Mouse (Mus musculus): ENCODE measurements at regions not wholly inside any gene's neighbourhood (a gene's known extent, or its start where the extent isn't known, plus 50 kb on each side); places are given as distances from the start of the nearest gene placed in this dataset.
"Not testable (repeated sequence)": the region's sequence is repeated elsewhere in the genome, so short reads cannot be mapped to it uniquely, and the experiment has no call there.

DNA sequence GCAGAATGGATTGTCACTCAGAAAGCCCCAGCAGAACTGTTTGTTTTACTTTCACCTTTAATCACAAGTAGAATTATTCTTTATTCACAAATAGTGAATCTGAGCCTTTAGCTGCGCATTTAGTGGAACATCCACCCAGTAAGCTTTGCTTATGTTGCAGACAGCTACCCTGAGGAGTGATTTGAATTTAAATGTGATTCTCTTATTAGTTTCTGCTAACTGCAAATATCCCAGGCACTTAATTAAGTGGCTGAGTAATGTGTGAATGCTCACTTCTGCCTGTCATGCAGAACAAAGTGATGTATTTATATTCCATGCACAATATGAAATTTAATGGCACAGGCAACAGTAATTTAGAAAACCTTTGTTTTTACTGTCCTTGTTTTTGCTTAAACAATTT, 344.4 kb upstream of the Nova1 start:
- no peak for DNase-seq (ENCODE audit: low spot score)

DNA sequence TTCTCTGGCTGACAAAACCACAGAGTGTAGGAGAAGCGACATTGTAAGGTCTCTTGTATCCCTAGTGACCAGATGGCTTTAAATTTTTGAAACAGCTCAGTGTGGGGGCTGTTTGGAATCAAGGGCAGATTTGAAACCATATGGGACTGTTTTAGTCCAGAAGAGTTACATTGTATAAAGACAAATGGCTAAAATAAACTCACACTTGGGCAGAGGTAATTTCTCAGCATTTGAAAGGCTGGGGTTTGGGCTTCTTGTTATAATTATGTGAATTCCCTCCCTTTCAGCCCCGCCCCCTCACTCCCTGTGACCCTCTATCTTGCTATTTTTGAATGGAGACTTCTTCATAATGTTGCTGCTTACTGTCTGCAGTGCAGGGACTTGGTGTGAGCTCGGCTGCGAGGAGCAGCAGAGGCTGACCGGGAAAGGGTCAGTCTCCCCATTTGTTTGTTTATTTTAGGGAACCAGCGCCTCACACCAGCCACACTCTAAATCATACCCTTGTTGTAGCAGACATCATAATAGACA, 344.0 kb upstream of the Nova1 start:
- no peak for DNase-seq (ENCODE audit: low spot score)

DNA sequence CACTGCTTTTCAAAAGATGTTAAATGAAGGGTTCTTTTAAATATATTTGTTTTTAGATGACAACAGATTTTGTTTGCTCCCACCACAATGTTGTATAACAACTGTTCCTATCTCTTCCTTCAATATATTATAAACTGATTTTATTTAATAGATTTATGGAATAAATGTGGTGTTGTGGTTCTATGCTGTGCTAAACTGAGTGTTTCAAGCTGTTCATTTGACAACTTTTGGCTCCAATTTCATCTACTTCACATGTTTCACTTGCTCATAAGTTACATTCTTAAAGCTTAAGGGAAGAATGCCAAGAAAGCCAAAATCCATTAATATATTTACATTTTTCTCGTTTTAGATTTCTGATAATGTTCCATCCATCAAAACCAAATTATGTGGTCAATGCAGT, 341.9 kb upstream of the Nova1 start:
- no peak for DNase-seq (ENCODE audit: low spot score)

DNA sequence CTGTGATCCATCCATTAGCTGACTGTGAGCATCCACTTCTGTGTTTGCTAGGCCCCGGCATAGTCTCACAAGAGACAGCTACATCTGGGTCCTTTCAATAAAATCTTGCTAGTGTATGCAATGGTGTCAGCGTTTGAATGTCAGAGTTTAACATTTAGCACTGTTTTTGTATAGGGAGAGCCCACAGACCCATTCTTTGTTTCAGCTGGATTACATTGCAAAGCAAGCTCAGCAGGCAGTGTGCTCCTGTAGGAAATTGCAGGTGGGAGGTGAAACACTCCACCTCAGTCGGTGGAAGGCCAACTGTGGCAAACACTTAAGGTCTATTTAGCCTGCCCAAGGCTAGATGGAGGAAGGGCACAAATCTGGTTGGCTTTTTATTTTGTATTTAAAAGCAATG, 337.2 kb upstream of the Nova1 start:
- not testable (repeated sequence) for DNase-seq (ENCODE audit: low spot score)

DNA sequence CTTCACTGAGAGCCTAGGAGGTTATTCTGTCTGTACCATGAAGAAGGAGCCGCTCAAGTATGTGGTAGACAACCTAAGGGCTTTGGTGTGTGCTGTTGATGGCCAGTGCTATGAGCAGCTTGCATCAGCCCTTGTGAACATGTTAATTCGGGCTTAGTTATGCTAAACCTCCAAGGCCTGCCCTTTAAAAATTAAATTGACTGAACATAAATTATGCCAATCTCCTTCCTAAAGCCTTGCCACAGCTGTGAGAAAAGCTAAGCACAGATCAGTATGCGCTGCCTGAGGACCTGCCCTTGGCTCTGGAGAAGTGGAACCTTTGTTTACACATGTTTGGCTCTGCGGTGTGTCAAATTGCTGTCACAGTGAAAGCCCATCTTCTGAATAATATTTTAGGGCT, 321.9 kb upstream of the Nova1 start:
- no peak for DNase-seq (ENCODE audit: low spot score)

DNA sequence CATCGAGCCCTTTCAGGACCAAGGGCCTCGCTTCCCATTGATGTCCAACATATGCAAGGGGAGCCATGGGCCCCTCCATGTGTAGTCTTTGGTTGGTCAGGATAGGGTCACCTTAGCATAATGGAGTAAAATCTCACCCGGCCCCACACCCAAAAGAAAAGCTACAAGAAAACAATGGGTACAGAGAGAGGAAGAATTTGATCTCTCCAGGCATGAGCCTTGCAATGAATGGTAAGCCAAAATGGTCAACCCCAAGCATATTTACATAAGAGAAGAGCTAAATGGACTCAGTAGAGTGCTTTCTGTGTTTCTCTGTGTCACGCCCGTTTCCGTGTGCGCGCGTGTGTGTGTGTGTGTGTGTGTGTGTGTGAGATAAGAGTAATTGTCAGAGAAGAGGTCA, 311.1 kb upstream of the Nova1 start:
- no peak for DNase-seq (ENCODE audit: low spot score)

DNA sequence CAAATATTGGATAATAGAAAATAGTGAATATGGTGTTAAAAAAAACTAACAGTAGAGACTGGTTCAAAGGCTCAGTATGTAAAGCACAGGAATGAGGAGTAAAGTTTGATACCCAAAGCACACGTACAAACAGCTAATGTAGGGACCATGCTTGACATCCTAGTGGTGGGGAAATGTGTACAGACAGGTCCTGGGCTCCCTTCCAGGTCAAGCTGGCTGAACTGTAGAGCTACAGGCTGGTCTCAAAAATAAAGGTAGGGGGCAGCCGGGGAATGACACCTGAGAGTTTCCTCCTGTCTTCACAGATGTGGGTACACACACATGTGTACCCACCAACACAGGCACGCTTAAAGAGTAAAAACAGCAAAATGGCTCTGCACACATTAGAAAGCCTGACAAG, 309.9 kb upstream of the Nova1 start:
- DNase-seq (ENCODE audit: low spot score): no peak

DNA sequence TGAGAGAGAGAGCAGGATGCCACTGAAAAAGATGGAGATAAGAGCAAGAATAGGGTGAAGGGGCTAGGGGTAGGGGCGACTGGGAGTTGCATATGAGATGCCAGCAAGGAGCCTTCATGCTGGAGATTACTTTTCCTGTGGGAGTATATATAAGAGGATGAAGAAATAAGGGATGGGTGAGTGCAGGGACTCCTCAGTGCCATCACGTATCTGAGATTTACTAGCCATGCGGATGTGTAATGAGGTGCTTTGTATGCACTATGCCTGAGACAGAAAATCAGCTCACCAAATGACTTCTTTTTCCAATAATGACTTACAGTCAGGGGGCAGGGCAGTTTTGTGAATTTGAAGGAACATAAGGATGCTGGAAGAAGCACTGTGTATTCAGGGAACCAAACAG, 302.7 kb upstream of the Nova1 start:
- no peak for DNase-seq (ENCODE audit: low spot score)

DNA sequence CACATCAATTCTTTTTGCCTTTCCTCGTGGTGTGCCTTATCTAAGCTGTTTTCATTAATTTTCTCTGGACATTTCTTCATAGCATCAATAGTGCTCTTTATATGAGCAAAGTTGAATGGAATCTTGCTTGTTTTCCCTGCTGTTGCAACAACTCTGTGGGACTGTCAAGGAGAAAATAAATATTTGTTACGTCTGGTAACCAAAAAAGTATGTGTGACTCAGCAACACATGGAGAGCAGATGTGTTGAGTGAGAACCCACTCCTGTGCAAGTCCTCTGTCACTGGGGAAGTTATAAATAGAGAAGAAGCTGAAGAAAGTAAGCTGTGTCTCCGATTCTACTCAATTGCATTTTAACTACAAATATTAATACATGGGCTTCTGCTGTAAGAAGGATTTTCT, 298.8 kb upstream of the Nova1 start:
- DNase-seq (ENCODE audit: low spot score): peak; percentile 56

DNA sequence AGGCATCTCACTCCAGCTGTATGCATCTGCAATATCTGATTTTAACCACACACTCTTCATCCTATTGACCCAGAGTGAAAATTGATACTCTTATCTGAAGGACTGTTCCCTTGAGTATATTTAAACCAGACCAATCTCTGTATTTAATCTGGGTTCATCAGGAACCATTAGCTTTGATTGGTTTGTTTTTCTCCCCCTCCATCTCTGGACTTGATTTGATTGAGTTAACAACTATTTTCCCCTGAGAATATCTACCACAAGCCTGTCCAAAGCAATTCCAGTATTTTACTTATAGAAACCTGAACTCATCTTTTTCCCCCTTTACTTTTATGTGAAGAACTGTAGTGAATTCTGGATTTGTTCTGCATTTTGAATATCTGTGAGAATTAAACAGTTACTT, 270.5 kb upstream of the Nova1 start:
- DNase-seq (ENCODE audit: low spot score): no peak

DNA sequence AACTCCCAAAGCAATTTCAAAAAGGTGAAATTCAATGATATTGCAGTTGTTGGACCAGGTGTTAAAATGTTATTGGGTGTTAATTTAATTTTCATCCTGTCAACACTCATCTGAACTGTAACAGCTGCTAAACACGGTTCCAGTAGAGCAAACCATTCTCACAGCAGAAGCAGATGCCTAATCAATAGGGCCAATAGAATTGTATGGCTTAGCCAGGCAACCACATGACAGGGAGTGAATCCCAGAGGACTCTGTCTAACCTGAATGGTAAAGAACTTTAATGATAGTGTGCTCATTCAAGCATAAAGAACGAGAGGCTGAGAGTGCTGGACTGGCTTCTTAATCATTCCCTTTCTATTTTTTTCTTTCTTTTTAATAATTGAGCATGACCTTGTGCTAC, 256.2 kb upstream of the Nova1 start:
- no peak for DNase-seq (ENCODE audit: low spot score)

DNA sequence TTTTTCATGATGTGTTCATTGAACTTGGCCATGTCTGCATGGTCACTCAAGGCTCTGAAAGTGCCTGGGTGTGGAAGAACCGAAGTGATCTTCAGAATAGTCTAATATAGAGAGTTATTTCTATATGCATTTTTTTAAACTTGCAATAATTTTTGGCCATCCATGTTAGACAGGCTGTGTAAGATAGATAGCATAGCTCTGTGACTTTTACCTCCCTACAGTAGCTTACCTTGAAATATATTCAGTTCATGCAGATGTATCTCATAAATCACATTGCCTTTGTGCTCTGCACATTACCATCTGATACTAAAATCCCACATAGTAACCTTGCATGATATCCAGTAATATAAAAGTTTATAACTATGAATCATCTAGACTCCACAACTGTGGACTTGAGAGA, 233.7 kb upstream of the Nova1 start:
- no peak for DNase-seq (ENCODE audit: low spot score)

DNA sequence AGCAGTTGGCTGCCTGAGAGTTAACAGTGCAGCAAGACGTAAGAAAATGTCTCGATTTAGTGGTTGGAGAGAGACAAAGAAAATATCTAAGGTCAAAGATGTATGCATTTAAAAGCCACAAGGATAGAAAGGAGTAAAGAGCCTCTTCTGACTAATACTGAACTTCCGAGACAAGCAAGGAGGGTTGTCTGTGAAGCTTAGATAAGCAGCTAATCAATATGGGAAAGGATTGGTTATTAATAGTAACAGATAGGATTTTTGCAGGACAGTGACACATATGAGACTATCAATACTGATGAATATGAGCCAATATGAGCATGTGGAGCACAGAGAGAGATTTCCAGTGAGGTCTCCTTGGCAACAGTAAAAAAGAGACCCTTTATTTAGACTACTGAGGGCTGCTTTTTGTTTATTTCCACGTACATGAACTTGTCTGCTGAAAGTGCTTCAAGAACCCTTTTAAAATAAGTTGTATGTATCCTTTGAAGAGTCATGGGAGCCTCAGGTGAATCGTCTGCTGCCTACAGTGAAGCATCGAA, 202.2 kb upstream of the Nova1 start:
- DNase-seq (ENCODE audit: low spot score): no peak

DNA sequence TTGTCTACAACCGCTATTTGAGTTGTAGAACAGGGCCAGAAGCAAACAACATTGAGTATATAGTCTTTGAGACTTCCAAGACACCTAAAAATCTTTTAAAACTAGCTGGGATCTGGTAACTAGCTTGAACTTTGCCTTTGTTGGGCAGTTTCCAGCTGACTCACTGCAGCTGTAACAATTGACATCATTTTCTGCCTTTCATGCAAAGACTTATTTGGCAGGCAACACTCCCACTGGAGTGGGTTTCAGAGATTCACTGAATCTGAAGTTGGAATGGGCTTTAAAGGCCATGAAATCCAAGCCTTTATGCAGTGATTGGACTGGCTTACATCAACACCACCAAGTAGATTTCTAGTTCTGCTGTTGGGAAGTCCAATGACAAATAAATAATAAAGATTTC, 173.6 kb upstream of the Nova1 start:
- DNase-seq (ENCODE audit: low spot score): peak; percentile 63

DNA sequence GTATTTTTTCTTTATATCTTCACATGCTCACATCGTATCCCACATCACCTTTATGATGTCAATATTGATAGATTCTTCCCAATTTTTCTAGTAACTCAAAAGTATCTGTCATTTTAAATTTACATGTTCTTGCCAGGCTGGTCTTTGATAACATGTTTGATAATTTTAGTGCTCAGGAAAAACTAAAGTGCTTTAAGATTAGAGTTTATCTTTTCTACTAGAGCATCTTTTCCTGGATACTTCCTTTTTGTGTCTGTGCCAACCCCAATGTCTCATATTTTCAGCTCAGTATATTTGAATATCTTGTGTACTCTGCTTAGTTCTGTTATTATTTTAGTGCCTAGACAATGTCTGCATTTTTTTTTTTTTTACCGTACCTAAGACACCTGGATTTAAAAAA, 170.2 kb upstream of the Nova1 start:
- DNase-seq (ENCODE audit: low spot score): no peak

DNA sequence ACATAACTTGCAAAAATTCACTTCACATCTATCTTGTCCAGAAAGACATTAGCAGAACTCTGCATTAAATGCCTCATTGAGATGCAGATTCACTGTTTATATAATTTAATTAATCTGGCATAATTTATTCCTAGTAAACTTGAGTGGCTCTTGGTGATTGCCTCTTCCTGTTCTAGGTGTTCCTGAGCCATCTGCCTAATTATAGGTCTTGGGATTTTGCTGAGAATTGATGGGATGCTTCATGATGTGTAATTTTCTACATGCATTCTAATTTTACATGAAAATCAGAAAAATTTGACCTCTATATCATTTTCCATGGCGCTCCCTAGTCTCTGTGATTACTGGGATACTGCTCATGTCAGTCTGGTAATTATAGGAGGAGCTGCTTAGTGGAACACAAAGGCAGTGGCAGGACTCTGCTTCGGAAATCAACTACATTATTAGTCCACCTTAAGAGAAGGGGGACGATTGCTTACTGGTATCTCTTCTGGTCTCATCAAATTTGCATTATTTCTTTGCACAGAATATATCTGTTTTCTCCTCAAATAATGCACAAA, 131.6 kb upstream of the Nova1 start:
- DNase-seq (ENCODE audit: low spot score): no peak

DNA sequence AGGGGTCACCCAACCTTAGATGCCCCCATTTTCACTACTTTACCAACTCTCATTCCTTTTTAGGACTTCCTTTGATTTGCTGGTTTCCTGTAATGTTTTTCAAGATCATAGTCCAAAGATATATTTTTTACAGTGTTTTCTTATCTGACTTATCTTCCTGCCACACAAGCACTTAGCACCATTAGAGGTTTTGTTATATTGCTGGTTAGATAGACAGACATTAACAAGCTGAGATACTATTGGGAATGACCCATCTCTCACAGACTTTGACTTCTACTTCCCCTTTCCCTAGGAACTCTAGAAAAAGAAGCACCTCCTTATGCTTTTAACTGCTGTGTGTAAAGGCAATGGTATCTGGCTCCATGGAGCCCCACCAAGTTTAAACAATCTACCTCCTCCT, 127.0 kb upstream of the Nova1 start:
- DNase-seq (ENCODE audit: low spot score): no peak

DNA sequence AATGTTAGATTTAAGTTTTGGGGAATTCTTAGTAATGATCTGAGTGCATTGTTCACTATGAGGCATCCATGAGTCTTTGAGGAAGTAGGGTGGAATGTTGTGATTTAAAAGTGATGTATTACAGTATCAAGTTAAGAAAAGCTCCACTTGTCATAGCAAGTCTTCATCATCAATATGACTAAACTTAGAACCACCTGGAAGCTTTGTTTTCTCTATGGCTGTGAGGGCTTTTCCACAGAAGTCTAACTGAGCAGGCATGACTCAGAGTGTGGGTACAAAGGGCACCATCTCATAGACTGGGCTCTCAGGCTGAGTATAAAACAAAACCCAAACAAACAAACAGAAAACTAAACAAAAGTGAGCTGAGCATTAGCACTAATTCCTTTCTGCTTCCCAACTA, 112.4 kb upstream of the Nova1 start:
- DNase-seq (ENCODE audit: low spot score): no peak

DNA sequence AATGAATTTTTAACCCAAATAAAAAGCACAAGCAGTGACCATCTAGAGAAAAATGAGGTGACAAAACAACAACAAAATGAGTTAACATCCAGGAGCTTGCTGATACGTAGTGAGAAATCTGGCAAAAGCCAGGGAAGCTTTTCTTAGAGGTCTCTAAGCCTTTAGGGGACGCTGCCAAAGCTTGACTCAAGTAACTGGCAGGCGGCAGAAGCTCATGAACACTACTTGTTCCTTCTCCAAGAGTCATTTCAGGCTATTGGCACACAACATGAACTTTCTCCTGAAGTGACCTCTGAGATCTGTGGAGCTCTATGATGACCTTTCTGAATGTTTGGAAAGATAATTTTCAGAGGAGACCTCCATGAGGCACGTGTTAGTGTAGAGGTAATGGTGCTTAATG, 98.6 kb upstream of the Nova1 start:
- DNase-seq (ENCODE audit: low spot score): peak; percentile 52

DNA sequence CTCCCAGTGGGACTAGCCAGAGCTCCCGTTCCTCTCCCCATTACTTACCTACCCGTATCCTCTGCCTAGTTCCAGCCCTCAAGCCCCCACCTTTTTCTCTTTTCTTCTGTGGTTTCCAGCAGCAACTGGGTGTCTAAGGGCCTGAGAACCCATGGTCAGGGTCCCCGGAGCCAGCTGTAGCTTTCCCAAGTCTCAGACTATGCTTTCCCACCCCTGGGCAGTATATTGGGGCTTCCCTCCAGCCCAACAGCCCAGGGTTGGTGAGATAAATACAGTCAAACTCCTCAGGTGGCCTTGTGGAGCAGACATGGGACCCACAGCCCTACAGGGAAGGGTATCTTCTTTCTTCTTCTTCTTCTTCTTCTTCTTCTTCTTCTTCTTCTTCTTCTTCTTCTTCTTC, 59.4 kb upstream of the Nova1 start:
- no peak for DNase-seq (ENCODE audit: low spot score)

DNA sequence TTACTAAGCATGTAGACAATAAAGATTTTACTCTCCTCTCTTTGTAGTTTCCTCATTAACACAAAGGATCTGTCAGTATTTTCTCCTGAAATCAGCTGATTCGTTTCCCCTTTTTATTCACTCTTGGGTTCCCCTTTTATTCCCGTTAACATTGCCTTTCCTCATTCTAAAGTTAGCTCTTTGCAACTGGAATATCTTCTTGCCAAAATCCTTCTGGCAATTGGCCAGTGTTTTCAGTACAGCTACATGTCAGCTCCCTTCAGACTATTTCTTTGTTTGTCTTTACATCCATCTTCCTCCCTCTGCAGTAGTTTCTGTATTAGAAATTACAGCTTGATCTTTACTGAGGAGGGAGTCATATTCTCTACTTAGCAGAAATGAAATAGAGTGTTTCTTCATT, 51.4 kb upstream of the Nova1 start:
- peak; percentile 67 for DNase-seq (ENCODE audit: low spot score)

Measured in heart, adult 8-10 months (tissue).